Mouse (Mus musculus) ovary, adult 18-20 months (tissue): ENCODE results near the gene Kansl1l.

Experiments used
- DNase-seq: peaks from one replicate; pipeline ENCODE4 v3.0.0; 2022; ENCODE audit warnings: low spot score, mixed read lengths

Kansl1l gene

DNA sequence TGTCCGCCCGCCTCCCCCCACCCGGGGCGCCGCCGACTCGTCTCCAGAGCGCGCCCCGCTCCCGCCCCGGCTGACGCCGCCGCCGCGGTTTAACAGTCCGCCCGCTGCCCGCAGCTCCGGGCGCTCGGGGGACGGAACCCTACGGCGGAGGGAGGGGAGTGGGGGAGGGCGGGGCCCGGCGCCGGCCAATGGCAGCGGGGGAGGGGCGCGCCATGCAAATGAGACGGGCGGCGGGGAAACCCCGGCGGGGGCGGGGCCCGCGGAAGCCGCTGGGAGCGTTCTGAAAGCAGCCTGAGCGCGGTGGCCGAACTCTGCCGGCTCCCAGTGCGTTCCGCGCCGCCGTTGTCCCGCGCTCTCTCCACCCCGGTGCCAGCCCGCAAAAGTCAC is at the start of gene Kansl1l:
Gene Kansl1l, minus strand, starts transcription at position 110 of the 387 bp plus-strand sequence.
- peak; percentile 87 for DNase-seq

DNA sequence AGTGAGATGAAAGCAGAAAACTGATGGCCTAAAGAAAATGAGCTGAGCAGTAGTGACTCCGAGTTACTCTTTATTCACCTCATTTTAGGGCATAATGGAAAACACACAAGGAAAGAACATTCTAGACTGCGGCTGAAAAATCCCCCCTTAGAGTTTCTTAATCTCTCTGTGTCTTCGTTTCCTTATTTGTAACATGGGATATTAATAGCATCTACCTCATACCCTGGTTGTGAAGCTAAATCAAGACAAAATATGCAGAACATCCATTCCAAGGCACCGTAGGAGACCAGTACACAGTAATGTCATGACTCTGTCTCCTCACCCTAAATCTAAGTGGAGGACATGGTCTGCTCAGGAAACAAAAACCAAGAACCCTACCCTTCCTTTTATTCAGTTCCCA is 48.3 kb upstream of the Kansl1l start:
- DNase-seq: no peak

GRCm38 (mm10) chr1:66863741-66864495 is 46.6 kb upstream of the Kansl1l start:
- DNase-seq: no peak

GRCm38 (mm10) chr1:66862712-66863511 is 45.5 kb upstream of the Kansl1l start, which contains the start of gene Acadl:
Acadl (minus strand) TSS chr1:66863277.
- DNase-seq: peak; percentile 84

DNA sequence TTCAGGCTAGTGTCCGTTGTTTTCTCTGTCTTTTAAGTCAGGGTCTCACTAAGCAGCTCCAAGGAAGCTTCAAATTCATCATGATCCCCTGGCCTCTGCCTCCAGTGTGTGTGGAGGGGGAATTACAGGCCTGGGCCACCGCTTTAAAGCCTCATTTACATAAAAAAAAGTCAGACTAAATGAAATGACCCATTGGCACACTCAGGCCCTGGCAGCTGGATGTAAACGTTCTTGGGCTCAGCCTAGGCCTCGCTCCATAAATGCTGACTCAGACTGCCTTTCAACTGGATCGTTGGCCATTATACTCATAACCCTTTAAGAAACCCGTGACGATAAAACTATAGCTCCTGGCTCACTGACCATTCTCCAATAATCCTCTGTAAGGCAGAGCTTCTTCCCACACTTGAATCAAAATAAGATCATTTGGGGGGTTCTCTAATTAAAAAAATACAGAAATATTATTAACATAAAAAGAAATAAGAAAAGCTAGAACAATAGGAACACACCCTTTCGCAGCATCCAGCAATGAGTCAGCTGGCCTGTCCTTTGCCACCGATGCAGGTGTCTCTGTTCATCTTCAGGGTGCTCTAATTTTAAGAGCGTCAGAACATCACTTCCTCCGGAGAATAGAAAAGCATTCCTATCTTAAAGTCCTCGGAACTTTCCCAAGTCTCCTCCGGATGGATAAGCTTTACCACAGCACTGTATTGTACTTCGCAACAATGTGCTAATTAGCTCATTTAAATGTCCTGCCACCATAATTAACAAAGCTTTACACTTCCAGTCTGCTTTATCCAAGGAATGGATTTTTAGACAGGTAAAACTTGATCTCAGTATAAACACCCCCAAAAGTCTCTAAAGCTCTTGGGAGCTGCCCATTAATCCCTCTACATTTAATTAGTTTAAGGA is 44.7 kb upstream of the Kansl1l start:
- DNase-seq: no peak

DNA sequence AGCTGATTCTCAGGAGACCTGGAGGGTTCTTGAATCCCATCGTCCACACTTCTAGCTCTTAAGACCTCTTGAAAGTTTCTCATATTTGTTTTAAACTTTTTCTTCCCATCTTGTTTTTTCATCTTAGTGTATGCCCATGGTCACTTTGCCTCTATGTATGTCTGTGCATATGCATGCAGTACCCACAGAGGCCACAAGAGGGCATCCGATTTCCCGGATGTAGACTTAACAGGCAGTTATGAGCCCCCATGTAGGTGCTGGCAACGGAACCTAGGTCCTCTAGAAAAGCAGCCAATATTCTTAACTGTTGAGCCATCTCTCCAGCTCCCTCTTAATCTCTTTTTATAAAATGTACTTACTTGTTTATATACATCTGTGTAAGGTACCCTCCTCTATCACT is 30.1 kb upstream of the Kansl1l start:
- DNase-seq: no peak

- no peak for DNase-seq
Observed at GRCm38 (mm10) chr1:66845690-66846318, 28.4 kb upstream of the Kansl1l start.

DNA sequence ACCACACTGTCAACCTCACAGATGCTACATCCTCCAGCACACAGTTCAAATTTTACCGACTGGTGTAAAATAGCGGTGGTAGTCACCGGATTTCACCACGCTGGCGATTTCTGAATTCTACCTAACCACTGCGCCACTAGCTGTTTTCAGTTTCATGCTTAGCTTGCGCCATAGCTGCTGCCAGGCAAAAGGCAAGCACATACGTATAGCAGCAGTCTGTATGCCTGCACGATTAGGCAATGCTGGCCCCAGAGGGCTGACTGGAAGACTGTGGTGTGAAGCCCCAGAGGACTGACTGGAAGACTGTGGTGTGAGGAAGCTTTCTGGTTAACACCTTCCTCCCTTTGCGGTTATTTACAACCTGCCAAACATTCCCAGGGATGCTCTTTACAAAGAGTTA is 24.6 kb upstream of the Kansl1l start:
- no peak for DNase-seq

DNA sequence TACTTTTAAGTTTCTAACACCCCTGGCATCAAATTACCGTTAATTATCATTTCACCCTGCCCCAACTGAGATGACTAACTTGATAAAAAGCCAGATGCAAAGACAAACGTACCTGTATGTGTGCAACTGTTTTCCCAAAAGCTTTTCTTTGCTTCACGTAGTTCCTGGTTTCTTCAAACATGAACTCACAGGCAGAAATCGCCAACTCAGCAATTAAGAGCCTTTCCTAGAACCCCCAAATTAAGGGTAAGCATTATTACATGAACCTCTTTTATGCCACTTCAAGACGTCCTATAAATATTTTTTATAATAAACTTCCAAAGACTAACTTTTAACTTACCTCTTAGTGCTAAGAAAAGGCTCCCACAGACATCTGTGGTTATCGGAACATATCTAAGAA is 24.1 kb upstream of the Kansl1l start:
- no peak for DNase-seq

- no peak for DNase-seq
Observed at GRCm38 (mm10) chr1:66839755-66840438, 22.5 kb upstream of the Kansl1l start.

- DNase-seq: no peak
Observed at GRCm38 (mm10) chr1:66839135-66839534, 21.8 kb upstream of the Kansl1l start.

DNA sequence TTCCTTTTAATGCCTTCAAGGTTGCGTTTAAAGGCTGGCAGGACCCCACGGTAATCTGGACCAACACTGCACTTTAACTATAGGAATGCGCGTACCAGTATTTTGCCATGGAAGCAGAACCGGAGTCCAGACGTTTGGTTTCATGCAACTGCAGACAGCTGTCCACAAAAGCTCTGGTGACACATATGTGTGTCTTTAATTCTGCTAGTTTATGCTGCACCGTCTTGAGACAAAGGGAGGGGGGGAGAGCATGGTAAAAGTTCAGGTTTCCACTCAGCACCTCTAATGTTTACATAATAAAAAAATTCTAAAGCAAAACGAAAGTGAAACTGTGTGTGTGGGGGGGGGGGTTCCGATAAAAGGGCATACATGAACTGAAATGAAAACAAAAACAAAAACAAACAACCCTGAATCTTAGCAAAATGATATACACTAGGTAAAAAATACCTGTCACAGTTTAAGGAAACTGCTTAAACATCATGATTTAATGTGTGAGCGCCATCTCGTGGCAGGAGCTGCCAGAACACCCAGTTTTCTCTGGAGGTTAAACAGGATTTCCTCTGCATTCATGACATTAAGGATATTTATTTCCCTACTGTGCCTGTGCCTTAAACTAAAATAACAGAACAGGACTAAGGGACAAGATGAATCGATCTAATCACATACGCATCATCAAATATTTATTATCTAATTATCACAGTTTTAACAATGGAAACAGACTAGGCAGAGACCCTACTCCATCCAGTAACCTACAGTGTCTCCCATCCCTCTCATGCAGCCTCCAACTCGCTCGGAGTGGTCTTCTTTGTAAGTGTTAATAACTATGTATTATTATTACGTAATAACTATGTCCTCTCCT is 21.1 kb upstream of the Kansl1l start:
- peak; percentile 31 for DNase-seq

DNA sequence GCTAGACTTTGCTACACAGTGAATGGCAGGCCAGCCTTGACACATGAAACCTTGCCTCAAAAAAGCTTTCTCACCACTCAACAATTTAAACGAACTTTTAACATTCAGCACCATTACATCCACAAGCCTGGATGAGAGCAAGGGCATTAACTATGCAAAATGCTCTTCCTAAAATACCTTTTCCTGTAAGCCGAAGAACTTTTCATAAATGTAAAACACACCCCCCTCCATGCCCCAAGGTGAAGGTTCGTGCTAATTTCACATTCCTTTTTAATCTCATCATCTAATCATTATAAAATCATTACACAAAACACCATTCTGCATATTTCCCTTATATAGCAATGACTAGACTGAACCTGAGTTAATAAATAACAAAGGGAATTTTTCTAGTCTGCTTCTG is 19.8 kb upstream of the Kansl1l start:
- no peak for DNase-seq

DNA sequence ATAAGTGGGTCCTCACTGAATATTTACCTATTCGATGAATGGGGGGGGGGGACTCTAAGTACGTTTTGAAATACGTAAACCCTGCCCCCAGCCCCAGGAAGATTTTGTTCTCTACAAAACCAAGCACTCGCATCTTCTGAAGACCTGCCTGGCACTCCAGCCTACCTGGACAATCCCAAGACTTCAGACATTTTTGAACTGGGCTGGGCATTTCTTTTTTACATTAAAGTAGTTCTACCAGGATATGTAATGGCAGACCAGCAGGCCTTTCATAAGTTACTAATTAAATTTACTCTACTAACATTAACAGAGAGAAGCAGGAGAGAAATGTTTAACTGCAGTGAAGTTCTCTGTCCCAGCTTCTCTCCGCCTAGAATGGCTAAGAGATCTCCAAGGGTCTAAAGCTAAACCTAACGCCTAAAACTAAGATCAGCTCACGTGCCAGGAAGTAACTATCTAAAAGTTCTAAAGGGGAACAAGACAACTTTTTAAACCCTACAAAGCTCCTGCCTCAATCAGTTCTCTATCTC is 15.3 kb upstream of the Kansl1l start:
- no peak for DNase-seq

- no peak for DNase-seq
Observed at GRCm38 (mm10) chr1:66831824-66832600, 14.7 kb upstream of the Kansl1l start.

DNA sequence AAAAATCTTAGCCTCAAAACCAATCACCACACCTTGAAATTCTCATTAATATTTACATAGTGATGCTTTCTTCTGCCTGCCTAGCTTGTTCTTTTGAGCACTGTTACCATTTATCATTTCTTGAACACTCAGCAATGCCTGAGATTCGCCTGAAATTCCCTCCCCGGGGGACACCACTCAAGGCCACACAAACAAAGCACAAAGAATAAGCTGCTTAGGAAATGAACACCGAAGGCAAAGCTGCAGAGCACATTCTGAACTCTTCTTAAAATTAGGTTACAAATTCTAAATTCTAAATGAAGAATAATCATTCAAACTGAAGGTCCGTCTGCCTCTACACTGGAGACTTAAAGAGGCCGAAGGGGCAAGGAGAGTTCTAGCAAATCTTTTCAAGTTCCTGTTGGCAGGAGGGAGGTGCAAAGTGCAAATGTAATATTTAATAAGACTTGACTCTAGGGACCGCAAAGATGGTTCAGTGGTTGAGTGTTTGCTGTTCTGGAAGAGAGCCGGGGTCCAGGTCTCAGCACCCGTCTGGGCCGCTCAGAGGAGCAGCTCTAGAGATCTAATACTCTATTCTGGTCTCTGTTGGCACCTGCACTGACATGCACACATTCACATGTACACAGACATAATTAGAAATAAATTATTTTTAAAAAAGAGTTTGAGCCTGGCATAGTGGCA is 12.2 kb upstream of the Kansl1l start:
- no peak for DNase-seq

- no peak for DNase-seq
Observed at GRCm38 (mm10) chr1:66821966-66822365, 4.6 kb upstream of the Kansl1l start.

DNA sequence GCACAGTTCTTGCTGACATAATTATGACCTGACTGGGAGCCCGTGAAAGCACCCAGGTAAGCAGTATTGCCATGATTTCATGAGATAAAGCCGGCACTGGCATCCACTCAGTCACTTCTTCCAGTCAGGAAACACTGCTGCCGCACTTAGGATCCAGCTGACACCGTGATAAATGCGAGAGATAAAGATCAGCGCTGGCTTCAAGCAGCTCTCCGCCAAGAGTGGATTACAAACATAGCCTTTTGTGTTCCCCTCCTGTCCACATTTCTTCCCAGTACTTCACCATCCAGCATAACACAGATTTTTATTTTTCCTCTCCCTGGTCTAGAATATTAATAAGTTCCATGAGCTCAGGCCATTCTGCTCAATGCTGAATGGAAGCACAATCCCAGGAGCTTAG is 2.9 kb upstream of the Kansl1l start:
- DNase-seq: no peak
